16 mouse cellular contexts compared by ENCODE assay signal in genomic region chr17:32087069-32087468, GRCm38 (mm10). TPM values are rescaled to one million over a fixed set of nuclear protein-coding genes. Genes with fewer than 3 reads are reported as not detected.
"Had no signal": no experiment of that assay in that cellular context is flagged by ENCODE, and none has a peak within 500 bp of the region (broad histone marks: within the 10 kb centered on the region; RNA-seq: fewer than 3 reads in every experiment).

No protein-coding gene starts in this region.

- H3K9ac ChIP-seq: liver, embryonic 15.5 days; lung, embryonic 14.5 days; neural tube, embryonic 15.5 days had no signal

- H3K36me3 ChIP-seq: limb, embryonic 10.5 days; liver, embryonic 15.5 days; midbrain, embryonic 10.5 days; neural tube, embryonic 15.5 days had no signal

- H3K9me3 ChIP-seq: limb, embryonic 10.5 days; liver, embryonic 15.5 days; midbrain, embryonic 10.5 days; neural tube, embryonic 15.5 days had no signal

- H3K4me3 ChIP-seq: left cerebral cortex, adult 2 months; limb, embryonic 10.5 days; liver, embryonic 15.5 days; midbrain, embryonic 10.5 days; neural tube, embryonic 15.5 days had no signal

- DNase-seq: kidney, adult 11 months; kidney, postnatal 10 days; lung, embryonic 14.5 days; lung, postnatal 10 days; lung, postnatal 4 days; right cerebral cortex, adult 18-20 months; right cerebral cortex, postnatal 25 days; thymus, postnatal 4 days had no signal

- H3K4me2 ChIP-seq: liver, embryonic 15.5 days; lung, embryonic 14.5 days; neural tube, embryonic 15.5 days had no signal

- H3K27me3 ChIP-seq: liver, embryonic 15.5 days; neural tube, embryonic 15.5 days had no signal

- H3K27ac ChIP-seq: left cerebral cortex, adult 2 months; limb, embryonic 10.5 days; liver, embryonic 15.5 days; midbrain, embryonic 10.5 days; neural tube, embryonic 15.5 days; stomach, postnatal 0 days had no signal

- ATAC-seq: midbrain, embryonic 16.5 days had no signal

RNA-seq across cellular contexts. Expression of gene Hsf2bp, which starts 50.9 kb away (rescaled TPM):
- total RNA-seq: megakaryocyte, adult 5-6 weeks had no signal
